Mouse (Mus musculus) G1E (cell line): ENCODE results near the gene Sim2.

Experiments used
- CTCF ChIP-seq: IDR thresholded peaks from 2 replicates; pipeline ENCODE4 v1.5.1; 2012; ENCODE audit warnings: low read depth, low read length, inconsistent platforms, mixed read lengths
- TAL1 ChIP-seq: conservative IDR thresholded peaks from 2 replicates; pipeline ENCODE4 v1.6.1; 2012; ENCODE audit warnings: low read depth, low read length, inconsistent platforms, mixed read lengths

DNA sequence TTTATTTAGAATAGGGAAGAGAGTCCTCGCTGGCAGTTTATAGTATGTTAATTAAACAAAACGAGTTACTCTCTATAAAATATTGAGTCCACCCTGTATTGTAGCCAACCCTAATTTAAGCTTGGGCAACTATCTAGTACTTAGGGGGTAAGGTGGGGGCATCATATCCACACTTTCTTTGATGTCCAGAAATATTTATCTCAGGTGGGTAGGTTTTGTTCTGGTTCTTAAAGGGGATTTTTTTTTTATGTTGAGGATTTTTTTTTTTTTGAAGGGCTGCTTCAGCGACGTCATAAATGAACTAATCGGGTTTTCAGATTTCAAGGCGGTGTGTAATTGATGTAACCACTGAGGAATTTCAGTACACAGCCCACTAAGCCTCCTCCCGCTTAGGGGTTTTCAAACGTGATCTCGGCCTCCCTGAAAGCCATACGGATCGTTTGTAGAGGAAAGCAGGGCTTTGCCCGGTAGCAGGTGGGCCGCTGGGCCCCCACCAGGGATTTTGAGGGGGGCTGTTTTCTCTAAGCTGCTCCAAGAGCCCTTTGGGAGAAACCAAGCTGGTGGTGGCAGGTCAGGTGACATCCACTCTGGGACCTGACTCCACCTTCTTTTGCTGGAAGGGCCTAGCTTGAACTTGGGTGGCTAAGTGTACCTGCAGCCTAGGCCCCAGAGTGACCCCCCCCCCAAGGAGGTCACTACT lies 4.7 kb upstream of the Sim2 start:
- TF ChIP-seq TAL1 = no peak
- no peak for TF ChIP-seq CTCF
